Mouse (Mus musculus) forebrain, embryonic 12.5 days (tissue): ENCODE results near the gene Olfr557. TPM values are rescaled to one million over a fixed set of nuclear protein-coding genes. Genes with fewer than 3 reads are reported as not detected.

Experiments used
- ATAC-seq: fragments of 200-750 bp; cut with Nextera tagmentation; 2 replicates; pipeline ENCODE4 v1.8.0; 2017; ENCODE audit warnings: moderate TSS enrichment; ENCODE audit not compliant: low FRiP score
- H3K27ac ChIP-seq: fragments of 300-500 bp; sonication (generic); 2 replicates; pipeline ENCODE4 v1.5.1; 2016; ENCODE audit warnings: mild to moderate bottlenecking
- H3K27me3 ChIP-seq: fragments of 300-500 bp; sonication (generic); 2 replicates; pipeline ENCODE4 v1.6.1; 2016; ENCODE audit warnings: mild to moderate bottlenecking
- H3K36me3 ChIP-seq: fragments of 300-500 bp; sonication (generic); replicated peaks from 2 replicates; pipeline ENCODE4 v1.6.1; 2016; ENCODE audit warnings: mild to moderate bottlenecking
- H3K4me1 ChIP-seq: fragments of 300-500 bp; sonication (generic); 2 replicates; pipeline ENCODE4 v1.6.1; 2016
- H3K4me2 ChIP-seq: fragments of 300-500 bp; sonication (generic); 2 replicates; pipeline ENCODE4 v1.6.1; 2016; ENCODE audit warnings: mild to moderate bottlenecking, moderate library complexity
- H3K4me3 ChIP-seq: fragments of 300-500 bp; sonication (generic); replicated peaks from 2 replicates; pipeline ENCODE4 v1.5.1; 2016; ENCODE audit warnings: mild to moderate bottlenecking
- H3K9ac ChIP-seq: fragments of 300-500 bp; sonication (generic); 2 replicates; pipeline ENCODE4 v1.6.1; 2016; ENCODE audit warnings: mild to moderate bottlenecking
- H3K9me3 ChIP-seq: fragments of 300-500 bp; sonication (generic); 2 replicates; pipeline ENCODE4 v1.6.1; 2016
- WGBS: fragments of 180-500 bp; shearing (Covaris S2); methylation state at CpG from one replicate; pipeline ENCODE4 v1.1.7; 2016; 5-methylcytosine and 5-hydroxymethylcytosine counted together
- polyA plus RNA-seq: library from polyadenylated mRNA; unstranded; fragments of >200 nt; fragmentation: Nextera tagmentation; extraction: Ambion mirVana; gene quantifications from 2 replicates; pipeline ENCODE4 v1.2.1, GENCODE M21; 2016

The Olfr557 gene
- not detected in 2 replicates for polyA plus RNA-seq

DNA sequence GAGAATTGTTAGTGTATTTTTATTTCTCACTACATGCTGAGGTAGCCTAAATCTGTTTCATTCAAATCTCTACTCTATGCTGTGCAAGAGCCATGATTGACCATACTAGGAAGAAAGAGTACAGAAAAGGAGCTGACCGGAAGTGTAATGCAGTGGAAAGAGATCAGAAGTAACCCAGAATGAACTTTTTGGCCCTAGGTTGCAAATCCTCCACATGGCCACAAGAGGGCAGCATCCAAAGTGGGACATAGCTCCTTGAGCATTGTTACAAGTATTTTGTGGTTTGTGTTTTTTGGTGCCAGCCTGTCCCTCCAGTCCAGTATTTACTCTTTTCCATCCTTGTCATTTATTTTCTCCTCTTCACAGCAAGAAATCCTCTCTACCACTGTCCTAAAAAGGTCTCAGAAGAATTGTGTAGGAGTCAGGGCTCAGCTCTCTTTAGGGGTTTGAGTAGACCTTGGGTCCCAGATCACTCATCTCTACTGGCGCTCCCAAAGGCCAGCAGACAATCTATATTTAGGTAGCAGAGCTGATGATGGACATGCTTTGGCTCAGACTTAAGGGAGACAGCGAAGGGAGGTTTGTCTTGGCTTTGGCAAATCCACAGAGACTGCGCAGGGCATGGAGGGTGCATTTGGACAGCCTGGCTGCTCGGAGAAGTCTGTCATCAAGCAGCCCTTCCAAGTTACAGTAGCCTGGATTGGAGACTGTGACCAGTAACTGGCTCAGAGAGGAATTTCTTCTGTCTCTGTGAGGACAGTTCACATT is at the start of gene Olfr557:
Olfr557 (plus strand) TSS at position 553 of the 768 bp plus-strand sequence.
- whole genome bisulfite sequencing, result 77% methylated on average over 5 of the region's 5 CpGs

DNA sequence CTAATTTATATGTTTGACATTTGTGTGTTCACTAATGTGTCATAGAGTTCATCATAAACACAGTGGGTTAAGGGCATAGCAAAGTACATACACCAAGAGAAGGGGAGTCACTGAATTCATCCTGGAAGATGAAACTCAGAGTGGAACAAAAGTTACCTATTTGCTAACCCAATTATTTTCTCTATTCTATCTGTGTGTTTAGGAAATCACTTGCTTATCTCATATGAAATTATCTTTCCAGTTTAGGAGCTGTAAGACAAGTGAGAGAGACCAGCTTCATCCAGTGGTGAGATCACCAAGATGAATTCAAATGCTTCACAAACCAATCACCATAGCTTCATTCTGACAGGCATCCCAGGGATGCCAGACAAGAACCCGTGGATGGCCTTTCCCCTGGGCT is 37.2 kb upstream of the Olfr557 start, which contains the start of gene Olfr555:
Olfr555 (plus strand) TSS at position 301 of the 400 bp plus-strand sequence.
- Histone ChIP-seq H3K9ac (no peak within 1 kb of the TSS), H3K4me1 (no peaks in the 10 kb centered on the region), H3K4me3 (no peak within 1 kb of the TSS), H3K9me3 (no peaks in the 10 kb centered on the region), H3K27me3 (no peaks in the 10 kb centered on the region), H3K4me2 (no peak within 1 kb of the TSS), H3K27ac (no peak within 1 kb of the TSS), H3K36me3 (no peaks in the 10 kb centered on the region)
- 82% methylated on average over 1 of the region's 1 CpGs for WGBS
- no peak for ATAC-seq

More for the DNA sequence above, at the start of gene Olfr557:
- ATAC-seq, result no peak
- Histone ChIP-seq H3K36me3 (no peaks in the 10 kb centered on the region), H3K9ac (no peak within 1 kb of the TSS), H3K4me2 (no peak within 1 kb of the TSS), H3K4me1 (no peaks in the 10 kb centered on the region), H3K9me3 (no peaks in the 10 kb centered on the region), H3K27me3 (no peaks in the 10 kb centered on the region), H3K27ac (no peak within 1 kb of the TSS), H3K4me3 (no peak within 1 kb of the TSS)

DNA sequence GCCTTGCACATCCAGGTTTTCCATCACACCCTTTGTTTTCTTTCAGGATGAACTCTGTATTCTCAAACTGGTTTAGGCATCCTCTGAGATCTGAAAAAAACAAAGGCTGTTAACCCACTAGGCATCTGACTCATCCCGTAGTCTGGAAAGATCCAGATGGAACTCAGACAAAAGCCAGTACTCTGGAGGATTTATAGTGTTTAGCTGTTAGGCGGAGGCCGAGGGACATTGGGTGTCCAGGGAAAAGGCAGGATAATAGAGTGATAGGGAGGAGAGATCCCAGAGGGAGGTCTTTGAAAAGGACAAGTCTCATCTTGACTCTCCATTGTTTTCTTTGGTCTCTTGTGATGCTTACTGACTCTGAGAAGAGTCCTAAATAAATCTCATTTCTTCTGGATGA is 31.1 kb upstream of the Olfr557 start, which contains the start of gene Olfr556:
Olfr556 (plus strand) TSS at position 301 of the 400 bp plus-strand sequence.
- Histone ChIP-seq H3K9ac (no peak within 1 kb of the TSS), H3K4me3 (no peak within 1 kb of the TSS), H3K36me3 (no peaks in the 10 kb centered on the region), H3K4me2 (no peak within 1 kb of the TSS), H3K4me1 (no peaks in the 10 kb centered on the region), H3K27ac (no peak within 1 kb of the TSS), H3K27me3 (no peaks in the 10 kb centered on the region), H3K9me3 (no peaks in the 10 kb centered on the region)
- no peak for ATAC-seq
- 56% methylated on average over 3 of the region's 3 CpGs for WGBS

DNA sequence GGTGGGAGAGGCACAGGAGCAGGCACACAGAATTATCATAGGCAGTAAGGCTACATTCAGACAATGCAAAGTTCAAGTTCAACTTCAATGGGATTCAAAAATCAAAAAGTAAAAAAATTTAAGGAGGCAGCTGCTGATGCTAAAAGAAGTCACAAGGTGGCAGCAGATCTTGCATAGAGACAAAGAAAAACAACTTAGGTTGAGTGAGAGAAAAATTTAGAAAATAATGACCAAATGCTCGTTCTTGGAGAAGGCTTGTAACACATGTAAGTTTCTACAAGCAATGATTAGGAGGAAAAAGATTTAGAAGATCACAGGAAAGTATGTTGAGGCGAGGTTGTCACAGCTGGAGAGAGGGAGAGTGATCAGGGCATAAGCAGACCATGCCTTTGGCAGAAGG is 30.3 kb upstream of the Olfr557 start:
- Histone ChIP-seq H3K9ac (no peak overlapping the region), H3K36me3 (no peaks in the 10 kb centered on the region), H3K4me2 (no peak overlapping the region), H3K4me3 (no peak overlapping the region), H3K4me1 (no peaks in the 10 kb centered on the region), H3K27ac (no peak overlapping the region), H3K27me3 (no peaks in the 10 kb centered on the region), H3K9me3 (no peaks in the 10 kb centered on the region)
- 43% methylated on average over 2 of the region's 2 CpGs for WGBS
- ATAC-seq, result no peak

DNA sequence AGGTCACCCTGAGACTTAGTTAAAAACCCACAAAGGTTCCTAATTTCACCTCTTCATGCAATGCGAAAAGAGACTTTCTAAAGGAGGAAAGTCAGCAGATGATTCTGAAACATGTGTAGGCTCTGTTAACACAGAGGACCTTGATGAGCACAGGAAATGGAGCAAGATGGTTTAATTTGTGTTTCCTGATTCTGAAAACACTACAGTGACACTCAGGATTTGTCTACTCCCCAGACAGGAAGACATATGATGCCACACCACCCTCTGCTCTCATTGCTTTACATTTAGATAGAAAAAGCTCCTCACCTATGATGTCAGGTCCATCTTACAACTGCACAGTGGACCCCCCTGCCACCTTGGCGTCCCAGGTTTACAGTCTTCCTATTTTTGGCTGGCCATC is 19.5 kb upstream of the Olfr557 start:
- no peaks in the 10 kb centered on the region for H3K4me1 ChIP-seq
- H3K36me3 ChIP-seq, result peaks cover 5% of the 10 kb centered on the region; the same call in 1 of the 2 replicates
- ATAC-seq, result no peak
- no peaks in the 10 kb centered on the region for H3K9me3 ChIP-seq
- no peak overlapping the region for H3K9ac ChIP-seq
- H3K4me2 ChIP-seq, result no peak overlapping the region
- H3K27ac ChIP-seq, result no peak overlapping the region
- 86% methylated on average over 2 of the region's 2 CpGs for WGBS
- no peaks in the 10 kb centered on the region for H3K27me3 ChIP-seq
- H3K4me3 ChIP-seq, result no peak overlapping the region

DNA sequence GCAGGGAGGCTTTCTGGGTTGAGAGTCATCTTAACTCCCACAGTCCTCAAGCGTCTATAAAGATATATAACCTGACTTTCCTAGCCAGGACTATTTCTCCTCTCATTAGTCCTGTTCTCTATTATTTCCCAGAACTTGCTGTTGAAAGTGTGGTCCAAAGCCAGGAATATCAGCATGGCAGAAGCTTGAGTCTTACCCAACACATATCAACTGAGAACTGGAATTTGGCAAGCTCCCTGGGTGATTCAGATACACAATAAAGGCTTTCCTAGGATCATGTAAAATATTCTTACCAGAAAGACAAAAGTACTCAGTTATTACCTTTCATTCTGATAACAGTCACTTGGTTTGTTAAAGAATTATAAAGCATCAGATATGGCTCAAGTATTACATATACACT is 13.8 kb upstream of the Olfr557 start:
- no peak for ATAC-seq
- H3K27ac ChIP-seq, result no peak overlapping the region

DNA sequence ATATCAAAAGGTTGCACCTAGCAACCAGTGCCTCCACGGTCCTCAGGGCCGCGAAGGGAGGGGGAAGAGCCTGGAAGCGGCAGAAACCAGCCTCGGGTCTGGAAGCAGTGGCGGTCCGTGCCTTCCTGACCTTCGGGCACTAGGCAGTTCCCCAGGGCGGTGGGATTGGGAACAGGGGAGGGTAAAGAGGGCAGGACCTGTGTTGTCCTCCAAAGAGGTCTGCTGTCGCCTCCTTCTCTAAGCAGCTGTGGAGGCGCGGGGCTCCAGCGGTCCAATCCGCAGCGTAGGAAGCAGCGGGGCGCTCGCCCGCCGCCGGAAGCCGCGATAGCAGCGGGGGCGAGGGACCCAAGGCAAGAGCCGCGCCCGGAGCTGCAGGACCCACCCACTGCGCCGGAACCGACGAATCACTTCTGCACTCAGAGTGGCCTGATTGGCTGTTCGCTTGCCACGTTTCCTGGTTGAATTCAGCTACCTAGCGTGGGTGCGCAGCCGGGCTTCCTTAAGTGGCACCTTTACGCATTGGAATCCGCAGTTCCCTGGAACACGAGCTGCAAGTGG is 8.7 kb upstream of the Olfr557 start, which contains the start of gene Trim68:
Trim68 (minus strand) TSS at position 384 of the 558 bp plus-strand sequence.
- peak; percentile 99 for ATAC-seq
- Histone ChIP-seq H3K9me3 (no peaks in the 10 kb centered on the region), H3K4me3 (peak within 1 kb of the TSS; percentile 63), H3K9ac (peak within 1 kb of the TSS; percentile 63), H3K4me2 (peak within 1 kb of the TSS; percentile 59), H3K36me3 (no peaks in the 10 kb centered on the region), H3K4me1 (peaks cover 3% of the 10 kb centered on the region; the same call in 1 of the 2 replicates), H3K27ac (no peak within 1 kb of the TSS), H3K27me3 (no peaks in the 10 kb centered on the region)
- under 1% methylated on average over 40 of the region's 40 CpGs for WGBS

More for the DNA sequence above, 13.8 kb upstream of the Olfr557 start:
- Histone ChIP-seq H3K9ac (no peak overlapping the region), H3K4me2 (no peak overlapping the region), H3K4me1 (no peaks in the 10 kb centered on the region), H3K36me3 (peaks cover 5% of the 10 kb centered on the region; the same call in 1 of the 2 replicates), H3K27me3 (no peaks in the 10 kb centered on the region), H3K4me3 (no peak overlapping the region), H3K9me3 (no peaks in the 10 kb centered on the region)
- WGBS, result 95% methylated on average over 1 of the region's 1 CpGs

DNA sequence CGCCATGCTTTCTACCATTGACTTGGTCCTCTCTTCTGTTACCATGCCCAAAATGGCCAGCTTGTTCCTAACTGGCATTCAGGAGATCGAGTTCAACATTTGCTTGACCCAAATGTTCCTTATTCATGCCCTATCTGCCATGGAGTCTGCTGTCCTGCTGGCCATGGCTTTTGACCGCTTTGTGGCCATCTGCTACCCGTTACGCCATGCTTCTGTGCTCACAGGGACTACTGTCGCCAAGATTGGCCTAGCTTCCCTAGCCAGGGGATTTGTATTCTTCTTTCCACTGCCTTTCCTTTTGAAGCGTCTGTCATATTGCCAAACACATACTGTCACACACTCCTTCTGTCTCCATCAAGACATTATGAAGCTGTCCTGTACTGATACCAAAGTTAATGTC is 2.8 kb downstream of the Olfr557 start:
- Histone ChIP-seq H3K36me3 (no peaks in the 10 kb centered on the region), H3K27me3 (no peaks in the 10 kb centered on the region), H3K27ac (no peak overlapping the region), H3K4me1 (no peaks in the 10 kb centered on the region), H3K9me3 (no peaks in the 10 kb centered on the region), H3K9ac (no peak overlapping the region), H3K4me2 (no peak overlapping the region), H3K4me3 (no peak overlapping the region)
- no peak for ATAC-seq
- WGBS, result 87% methylated on average over 7 of the region's 7 CpGs

DNA sequence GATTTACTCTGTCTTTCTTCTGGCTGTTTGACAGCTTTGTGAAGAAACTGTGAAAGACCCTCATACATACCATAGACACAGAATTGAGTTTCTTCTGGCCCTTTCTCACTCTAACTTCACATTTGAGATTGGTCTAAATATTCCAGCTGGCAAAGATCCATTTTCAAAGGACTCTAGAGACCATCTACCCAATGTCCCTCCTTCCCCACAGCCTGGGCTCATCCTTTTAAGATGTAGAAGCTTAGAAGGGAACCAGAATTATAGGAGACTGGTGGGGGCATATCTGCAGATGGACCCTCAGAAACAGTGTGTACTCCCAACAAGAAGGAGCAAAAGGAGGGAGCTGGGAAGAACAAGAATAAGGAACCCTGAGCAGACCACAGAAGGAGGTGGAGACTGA is 6.2 kb downstream of the Olfr557 start, which contains the start of gene Olfr558:
Olfr558 (plus strand) TSS at position 301 of the 400 bp plus-strand sequence.
- no peak within 1 kb of the TSS for H3K4me3 ChIP-seq
- no peak for ATAC-seq

DNA sequence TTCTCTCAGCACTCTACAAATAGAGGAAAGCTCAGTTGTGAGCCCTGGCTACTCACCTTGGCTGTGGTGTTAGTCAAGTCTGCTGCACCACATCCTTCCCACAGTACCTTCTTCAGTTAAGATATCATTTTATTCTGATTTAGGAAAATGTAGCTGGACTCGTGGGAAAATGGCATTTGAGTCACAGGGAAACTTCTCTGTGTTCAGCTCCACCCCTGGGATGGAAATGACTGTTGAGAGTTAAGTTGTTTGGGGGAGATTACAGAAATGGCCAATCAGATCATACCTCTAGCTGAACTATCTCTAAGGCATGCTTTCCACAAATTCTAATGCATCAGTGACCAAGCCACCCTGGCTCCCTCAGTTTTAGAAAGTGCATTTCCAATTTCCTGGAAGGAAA is 23.3 kb downstream of the Olfr557 start, which contains the start of gene Olfr33:
Olfr33 (minus strand) TSS at position 101 of the 400 bp plus-strand sequence.
- Histone ChIP-seq H3K9me3 (no peaks in the 10 kb centered on the region), H3K4me1 (no peaks in the 10 kb centered on the region), H3K9ac (no peak within 1 kb of the TSS), H3K27ac (no peak within 1 kb of the TSS), H3K4me2 (no peak within 1 kb of the TSS), H3K27me3 (no peaks in the 10 kb centered on the region), H3K36me3 (no peaks in the 10 kb centered on the region), H3K4me3 (no peak within 1 kb of the TSS)
- no peak for ATAC-seq
- WGBS, result 61% methylated on average over 1 of the region's 1 CpGs

More for the DNA sequence above, 6.2 kb downstream of the Olfr557 start, which contains the start of gene Olfr558:
- H3K4me1 ChIP-seq, result no peaks in the 10 kb centered on the region
- H3K9me3 ChIP-seq, result no peaks in the 10 kb centered on the region
- no peak within 1 kb of the TSS for H3K9ac ChIP-seq
- no peak within 1 kb of the TSS for H3K4me2 ChIP-seq
- H3K27ac ChIP-seq, result no peak within 1 kb of the TSS
- H3K27me3 ChIP-seq, result no peaks in the 10 kb centered on the region
- no peaks in the 10 kb centered on the region for H3K36me3 ChIP-seq

DNA sequence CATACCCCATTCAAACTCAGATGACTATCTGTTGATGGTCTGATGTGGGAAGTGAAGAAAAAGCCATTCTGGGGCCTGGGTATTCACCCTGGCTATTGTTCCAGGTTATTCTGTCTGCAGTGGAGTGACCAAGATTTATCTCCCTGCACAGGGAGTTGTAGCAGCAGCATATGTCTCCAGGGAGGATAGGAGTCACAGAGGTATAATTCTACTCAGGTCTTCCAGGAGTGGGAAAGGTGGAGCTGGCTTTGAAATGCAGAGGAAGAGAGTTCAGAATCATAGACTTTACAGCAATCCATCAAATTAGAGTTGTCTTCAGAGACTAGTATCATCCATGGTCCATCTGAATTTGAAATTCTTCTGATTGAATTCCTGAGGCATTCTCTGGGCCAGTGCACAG is 31.7 kb downstream of the Olfr557 start, which contains the start of gene Olfr559:
Olfr559 (minus strand) TSS at position 101 of the 400 bp plus-strand sequence.
- Histone ChIP-seq H3K27me3 (no peaks in the 10 kb centered on the region), H3K27ac (no peak within 1 kb of the TSS), H3K4me2 (no peak within 1 kb of the TSS), H3K9me3 (no peaks in the 10 kb centered on the region), H3K36me3 (no peaks in the 10 kb centered on the region), H3K4me3 (no peak within 1 kb of the TSS), H3K9ac (no peak within 1 kb of the TSS), H3K4me1 (no peaks in the 10 kb centered on the region)
- no peak for ATAC-seq

DNA sequence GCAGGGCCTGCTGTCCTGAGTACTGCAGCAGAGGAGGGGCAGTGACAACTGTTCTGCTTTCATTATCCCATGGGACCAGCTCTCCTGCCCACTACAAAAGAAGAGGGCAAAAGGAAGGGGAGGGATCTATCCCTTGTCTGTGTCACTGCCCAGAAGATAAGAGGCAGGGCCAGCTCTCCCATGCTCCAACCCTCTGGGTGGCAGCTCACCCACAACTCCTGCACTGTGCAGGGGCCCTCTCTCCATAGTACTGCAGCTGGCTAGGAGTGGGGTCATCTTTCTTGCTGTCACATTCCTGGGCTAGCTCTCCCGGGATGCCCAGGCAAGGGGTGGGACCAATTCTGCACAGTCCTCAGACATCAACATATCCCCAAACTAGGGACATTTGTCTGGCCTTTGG is 38.1 kb downstream of the Olfr557 start:
- H3K9me3 ChIP-seq, result no peaks in the 10 kb centered on the region
- WGBS, result 81% methylated on average over 1 of the region's 1 CpGs
- H3K27ac ChIP-seq, result no peak overlapping the region
- H3K4me3 ChIP-seq, result no peak overlapping the region
- no peak overlapping the region for H3K9ac ChIP-seq
- H3K27me3 ChIP-seq, result no peaks in the 10 kb centered on the region
- H3K4me2 ChIP-seq, result no peak overlapping the region
- ATAC-seq, result no peak; the same call in 1 of the 2 replicates
- H3K4me1 ChIP-seq, result no peaks in the 10 kb centered on the region
- no peaks in the 10 kb centered on the region for H3K36me3 ChIP-seq
